Mouse (Mus musculus): ENCODE results near the gene Tmc7. TPM values are rescaled to one million over a fixed set of nuclear protein-coding genes. Genes with fewer than 3 reads are reported as not detected.

The Tmc7 gene
- total and polyA plus RNA-seq, 3 experiments: not detected

- H3K4me3 ChIP-seq (ENCODE audit: control insufficient read depth in 1 of 2, insufficient read depth in 1 of 2, low read depth in 2 of 2, low read length in 2 of 2): no peak overlapping the region
- H3K27ac ChIP-seq (ENCODE audit: control insufficient read depth, low read depth, low read length): no peak overlapping the region
- TF ChIP-seq E2F4 (IDR thresholded peaks at IDR 0.05; ENCODE audit: borderline replicate concordance, low read depth, low read length): no peak
- no peak for TF ChIP-seq RCOR1 (IDR thresholded peaks at IDR 0.05; ENCODE audit: low read depth, low read length)
- TF ChIP-seq ZMIZ1 (IDR thresholded peaks at IDR 0.05; ENCODE audit: low read depth, low read length): no peak
- no peak for TF ChIP-seq USF1 (IDR thresholded peaks at IDR 0.05; ENCODE audit: low read depth, low read length)
- no peak for TF ChIP-seq ZC3H11A (IDR thresholded peaks at IDR 0.05; ENCODE audit: low read depth, low read length)
- no peak for TF ChIP-seq MAX (IDR thresholded peaks at IDR 0.05; ENCODE audit: low read length)
- TF ChIP-seq RAD21 (IDR thresholded peaks at IDR 0.05; ENCODE audit: low read depth, low read length): no peak
- no peak for TF ChIP-seq SMC3 (IDR thresholded peaks at IDR 0.05; ENCODE audit: low read depth, low read length)
- TF ChIP-seq HCFC1 (IDR thresholded peaks at IDR 0.05; ENCODE audit: low read depth, low read length): no peak
- no peak for TF ChIP-seq GABPA (IDR thresholded peaks at IDR 0.05; ENCODE audit: low read depth, low read length)
- TF ChIP-seq POLR2AphosphoS2 (IDR thresholded peaks at IDR 0.05; ENCODE audit: low read length): no peak
- TF ChIP-seq ELF1 (IDR thresholded peaks at IDR 0.05; ENCODE audit: low read depth, low read length): no peak
- TF ChIP-seq SIN3A (IDR thresholded peaks at IDR 0.05; ENCODE audit: low read length): no peak
- no peak for TF ChIP-seq USF2 (IDR thresholded peaks at IDR 0.05; ENCODE audit: borderline replicate concordance in 1 of 2, insufficient read depth in 1 of 2, low read depth in 1 of 2, low read length in 2 of 2)
- TF ChIP-seq ZKSCAN1 (IDR thresholded peaks at IDR 0.05; ENCODE audit: low read depth, low read length): no peak
- no peak for TF ChIP-seq POLR2AphosphoS5 (IDR thresholded peaks at IDR 0.05; ENCODE audit: borderline replicate concordance, low read depth, low read length)
- no peaks in the 10 kb centered on the region for H3K9me3 ChIP-seq (replicated peaks; ENCODE audit: insufficient read depth, low read length)
- H3K9ac ChIP-seq (ENCODE audit: control insufficient read depth, low read depth, low read length, poor library complexity, severe bottlenecking): no peak overlapping the region
- DNase-seq (ENCODE audit: low read depth, low spot score): no peak
- no peaks in the 10 kb centered on the region for H3K36me3 ChIP-seq (ENCODE audit: control insufficient read depth in 1 of 2, insufficient read depth in 2 of 2, low read length in 2 of 2)
- H3K79me2 ChIP-seq (ENCODE audit: control insufficient read depth, insufficient read depth, low read length, poor library complexity): no peaks in the 10 kb centered on the region
- H3K4me1 ChIP-seq (ENCODE audit: control insufficient read depth in 1 of 2, insufficient read depth in 2 of 2, low read length in 2 of 2): no peaks in the 10 kb centered on the region
- H3K27me3 ChIP-seq (ENCODE audit: control insufficient read depth in 1 of 2, insufficient read depth in 2 of 2, low read length in 2 of 2): no peaks in the 10 kb centered on the region
Observed at GRCm38 (mm10) chr7:118596271-118596670, 11.7 kb upstream of the Tmc7 start.

GRCm38 (mm10) chr7:118595228-118595627 is 10.7 kb upstream of the Tmc7 start:
- no peak for TF ChIP-seq EP300 (IDR thresholded peaks at IDR 0.05; ENCODE audit: low read depth in 1 of 2, low read length in 2 of 2)
- TF ChIP-seq E2F4 (IDR thresholded peaks at IDR 0.05; ENCODE audit: borderline replicate concordance, low read depth, low read length): no peak
- TF ChIP-seq HCFC1 (IDR thresholded peaks at IDR 0.05; ENCODE audit: low read depth, low read length): no peak
- TF ChIP-seq RCOR1 (IDR thresholded peaks at IDR 0.05; ENCODE audit: low read depth, low read length): no peak
- no peak for TF ChIP-seq TAL1 (IDR thresholded peaks at IDR 0.05; ENCODE audit: low read length)
- no peak for TF ChIP-seq CHD2 (IDR thresholded peaks at IDR 0.05; ENCODE audit: low read length)
- TF ChIP-seq MYC (IDR thresholded peaks at IDR 0.05; ENCODE audit: low read depth, low read length): no peak
- no peak for TF ChIP-seq MYB (IDR thresholded peaks at IDR 0.05; ENCODE audit: low read depth, low read length)
- no peak for TF ChIP-seq TBP (IDR thresholded peaks at IDR 0.05; ENCODE audit: low read depth, low read length)
- TF ChIP-seq MAFK (IDR thresholded peaks at IDR 0.05; ENCODE audit: borderline replicate concordance, low read depth, low read length): no peak
- no peak for TF ChIP-seq SMC3 (IDR thresholded peaks at IDR 0.05; ENCODE audit: low read depth, low read length)
- TF ChIP-seq ZC3H11A (IDR thresholded peaks at IDR 0.05; ENCODE audit: low read depth, low read length): no peak
- no peak for TF ChIP-seq RAD21 (IDR thresholded peaks at IDR 0.05; ENCODE audit: low read depth, low read length)
- TF ChIP-seq GABPA (IDR thresholded peaks at IDR 0.05; ENCODE audit: low read depth, low read length): no peak
- no peak for TF ChIP-seq CHD1 (IDR thresholded peaks at IDR 0.05; ENCODE audit: low read depth, low read length)
- no peak for TF ChIP-seq POLR2A (IDR thresholded peaks at IDR 0.05; ENCODE audit: control insufficient read depth in 1 of 2, insufficient read depth in 1 of 2, low read depth in 1 of 2, low read length in 2 of 2, poor library complexity in 1 of 2)
- no peak for TF ChIP-seq UBTF (IDR thresholded peaks at IDR 0.05; ENCODE audit: borderline replicate concordance, insufficient read depth, low read depth, low read length)
- TF ChIP-seq POLR2AphosphoS2 (IDR thresholded peaks at IDR 0.05; ENCODE audit: low read length): no peak
- TF ChIP-seq SIN3A (IDR thresholded peaks at IDR 0.05; ENCODE audit: low read length): no peak
- no peak for TF ChIP-seq ELF1 (IDR thresholded peaks at IDR 0.05; ENCODE audit: low read depth, low read length)
- DNase-seq (ENCODE audit: low read depth, low spot score): no peak
- H3K4me3 ChIP-seq (ENCODE audit: control insufficient read depth in 1 of 2, insufficient read depth in 1 of 2, low read depth in 2 of 2, low read length in 2 of 2): no peak overlapping the region

More at GRCm38 (mm10) chr7:118595228-118595627, 10.7 kb upstream of the Tmc7 start:
- no peaks in the 10 kb centered on the region for H3K4me1 ChIP-seq (ENCODE audit: control insufficient read depth in 1 of 2, insufficient read depth in 2 of 2, low read length in 2 of 2)
- no peaks in the 10 kb centered on the region for H3K36me3 ChIP-seq (ENCODE audit: control insufficient read depth in 1 of 2, insufficient read depth in 2 of 2, low read length in 2 of 2)
- no peak overlapping the region for H3K9ac ChIP-seq (ENCODE audit: control insufficient read depth, low read depth, low read length, poor library complexity, severe bottlenecking)
- H3K27ac ChIP-seq (ENCODE audit: control insufficient read depth, low read depth, low read length): no peak overlapping the region
- no peaks in the 10 kb centered on the region for H3K79me2 ChIP-seq (ENCODE audit: control insufficient read depth, insufficient read depth, low read length, poor library complexity)
- H3K27me3 ChIP-seq (ENCODE audit: control insufficient read depth in 1 of 2, insufficient read depth in 2 of 2, low read length in 2 of 2): no peaks in the 10 kb centered on the region
- H3K9me3 ChIP-seq (replicated peaks; ENCODE audit: insufficient read depth, low read length): no peaks in the 10 kb centered on the region

All from MEL (cell line).